Mouse (Mus musculus): ENCODE results near the gene Kif18a. TPM values are rescaled to one million over a fixed set of nuclear protein-coding genes. Genes with fewer than 3 reads are reported as not detected.

The Kif18a gene
- 6.2 TPM for total RNA-seq (2023)

GRCm38 (mm10) chr2:109280600-109281340 is at the start of gene Kif18a, which contains the start of gene Mettl15:
Gene Kif18a (plus strand): TSS chr2:109280738.
Gene Mettl15 (minus strand): TSS chr2:109280748.

Other genes starting within 250 kb of the Kif18a start
- gene Mettl15, start within 50 bp of the Kif18a start, total RNA-seq (2023): 5.5 TPM